In the genomic region with DNA sequence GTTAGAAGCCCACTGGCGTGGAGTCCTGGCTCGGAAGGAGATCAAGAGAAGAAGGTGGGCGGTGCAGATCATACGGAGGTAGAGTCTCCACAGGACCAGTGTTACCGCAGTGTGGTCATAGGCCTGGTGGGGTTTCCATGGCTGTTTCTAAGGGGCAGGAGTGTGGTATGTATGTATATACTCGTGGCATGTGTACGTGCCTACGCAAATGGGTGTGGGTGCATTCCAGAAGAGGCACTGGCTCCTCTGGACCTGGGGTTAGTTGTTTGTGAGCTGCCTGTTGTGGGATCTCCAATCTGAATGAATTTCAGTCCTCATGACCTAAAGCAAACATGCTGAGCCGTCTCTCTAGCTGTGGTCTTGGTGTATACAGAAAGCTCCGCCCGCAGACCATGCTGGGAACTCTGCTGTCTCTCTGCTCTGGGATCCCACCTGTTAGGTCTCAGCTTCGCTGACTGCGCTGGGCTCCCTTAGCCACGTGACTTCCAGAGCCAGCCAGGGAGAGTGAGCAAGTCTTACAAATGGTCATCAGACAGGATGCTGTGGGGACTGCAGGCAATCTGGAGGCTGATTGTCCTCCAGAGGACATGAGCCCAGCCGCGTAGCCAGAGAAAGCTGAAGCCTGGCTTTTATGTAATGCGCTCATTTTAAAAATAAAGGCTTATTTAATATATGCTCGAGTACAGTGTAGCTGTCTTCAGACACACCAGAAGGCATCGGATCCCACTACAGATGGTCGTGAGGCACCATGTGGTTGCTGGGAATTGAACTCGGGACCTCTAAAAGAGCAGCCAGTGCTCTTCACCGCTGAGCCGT, we compare ENCODE assay signal across 8 mouse cellular contexts. TPM values are rescaled to one million over a fixed set of nuclear protein-coding genes. Genes with fewer than 3 reads are reported as not detected.
DNase-seq lines count a peak whose midpoint lies in the region; ATAC-seq and TF ChIP-seq lines count a peak whose summit lies in the region.

No protein-coding gene starts in this region.

- no peaks in the 10 kb centered on the region for H3K27me3 ChIP-seq in forebrain, embryonic 14.5 days (replicated peaks; ENCODE audit: control insufficient read depth, insufficient read depth, low read length)
- no peaks in the 10 kb centered on the region for H3K27me3 ChIP-seq in intestine, postnatal 0 days (replicated peaks; ENCODE audit: control insufficient read depth, insufficient read depth, low read length)
- H3K27me3 ChIP-seq in stomach, postnatal 0 days (ENCODE audit: control insufficient read depth, insufficient read depth, low read length) = no peaks in the 10 kb centered on the region

- no peak for TF ChIP-seq EP300 in stomach, postnatal 0 days (optimal IDR thresholded peaks at IDR 0.05)

- H3K4me1 ChIP-seq in ES-E14 (ENCODE audit: control insufficient read depth in 2 of 2, insufficient read depth in 2 of 2, low read length in 2 of 2, poor library complexity in 1 of 2) = peaks cover 0 to 5% of the 10 kb centered on the region in 2 experiments; a peak in 1 of 4 replicates
- H3K4me1 ChIP-seq in forebrain, embryonic 14.5 days (ENCODE audit: control insufficient read depth, insufficient read depth, low read length) = no peaks in the 10 kb centered on the region
- no peaks in the 10 kb centered on the region for H3K4me1 ChIP-seq in intestine, postnatal 0 days (replicated peaks; ENCODE audit: control insufficient read depth, insufficient read depth, low read length)
- peaks cover 8% of the 10 kb centered on the region; the same call in 1 of the 2 replicates for H3K4me1 ChIP-seq in stomach, postnatal 0 days (replicated peaks; ENCODE audit: control insufficient read depth, insufficient read depth)

- H3K4me3 ChIP-seq in ES-E14 (ENCODE audit: insufficient read depth in 1 of 2, low read depth in 1 of 2, low read length in 2 of 2, poor library complexity in 1 of 2, severe bottlenecking in 1 of 2) = peak overlapping the region in 1 of 2 experiments; percentile 6; a peak in 1 of 4 replicates
- H3K4me3 ChIP-seq in forebrain, embryonic 14.5 days (ENCODE audit: low read depth, low read length) = no peak overlapping the region
- H3K4me3 ChIP-seq in intestine, postnatal 0 days (ENCODE audit: low read depth, low read length) = no peak overlapping the region
- H3K4me3 ChIP-seq in stomach, postnatal 0 days (ENCODE audit: low read depth, low read length) = peak overlapping the region; percentile 20; the same call in 1 of the 2 replicates

- H3K27ac ChIP-seq in ES-E14 (ENCODE audit: insufficient read depth, low read depth, low read length, poor library complexity, severe bottlenecking) = no peak overlapping the region
- H3K27ac ChIP-seq in forebrain, embryonic 14.5 days (ENCODE audit: low read depth, low read length) = no peak overlapping the region
- H3K27ac ChIP-seq in intestine, postnatal 0 days (ENCODE audit: low read depth, low read length) = peak overlapping the region; percentile 42
- H3K27ac ChIP-seq in stomach, postnatal 0 days (replicated peaks) = peak overlapping the region; percentile 96

- no peak overlapping the region for H3K4me2 ChIP-seq in forebrain, embryonic 14.5 days (ENCODE audit: low read length)
- H3K4me2 ChIP-seq in intestine, postnatal 0 days (replicated peaks; ENCODE audit: low read depth) = peak overlapping the region; percentile 27
- H3K4me2 ChIP-seq in stomach, postnatal 0 days (replicated peaks; ENCODE audit: low read depth) = peak overlapping the region; percentile 51

- peak overlapping the region; percentile 11; the same call in 1 of the 2 replicates for H3K9ac ChIP-seq in ES-E14 (ENCODE audit: insufficient read depth, low read depth, low read length, poor library complexity, severe bottlenecking)
- no peak overlapping the region for H3K9ac ChIP-seq in forebrain, embryonic 14.5 days (ENCODE audit: low read length)
- H3K9ac ChIP-seq in intestine, postnatal 0 days (ENCODE audit: low read depth, low read length) = no peak overlapping the region
- H3K9ac ChIP-seq in stomach, postnatal 0 days (ENCODE audit: low read length) = peak overlapping the region; percentile 51

- WGBS in forebrain, embryonic 14.5 days = 50% methylated on average over 23 of the region's 23 CpGs
- 31% methylated on average over 23 of the region's 23 CpGs for WGBS in intestine, postnatal 0 days
- WGBS in stomach, postnatal 0 days = 18% methylated on average over 23 of the region's 23 CpGs

- H3K36me3 ChIP-seq in ES-E14 (ENCODE audit: control insufficient read depth, insufficient read depth, low read length, poor library complexity, severe bottlenecking) = no peaks in the 10 kb centered on the region
- H3K36me3 ChIP-seq in forebrain, embryonic 14.5 days (ENCODE audit: control insufficient read depth, insufficient read depth, low read length) = peaks cover 13% of the 10 kb centered on the region
- H3K36me3 ChIP-seq in intestine, postnatal 0 days (ENCODE audit: control insufficient read depth, insufficient read depth) = peaks cover 29% of the 10 kb centered on the region
- no peaks in the 10 kb centered on the region for H3K36me3 ChIP-seq in stomach, postnatal 0 days (ENCODE audit: control insufficient read depth, insufficient read depth, low read length)

- H3K9me3 ChIP-seq in ES-E14 (ENCODE audit: control insufficient read depth, insufficient read depth, low read depth, low read length) = no peaks in the 10 kb centered on the region
- no peaks in the 10 kb centered on the region; the same call in 1 of the 2 replicates for H3K9me3 ChIP-seq in forebrain, embryonic 14.5 days (replicated peaks; ENCODE audit: control insufficient read depth, low read length)
- H3K9me3 ChIP-seq in intestine, postnatal 0 days (ENCODE audit: control insufficient read depth) = no peaks in the 10 kb centered on the region
- H3K9me3 ChIP-seq in stomach, postnatal 0 days (ENCODE audit: control insufficient read depth, low read length) = no peaks in the 10 kb centered on the region

- in situ Hi-C loops in ES-E14 (cut with MboI; ENCODE audit: low sequenced_read_pairs in 2 of 2, unreplicated experiment in 2 of 2) = no loop called here

- DNase-seq in frontal cortex, postnatal 25 days (ENCODE audit: low spot score in 2 of 2) = no peak
- no peak for DNase-seq in ES-E14 (ENCODE audit: low read depth, low spot score)
- DNase-seq in forebrain, embryonic 14.5 days (ENCODE audit: low spot score) = peak; percentile 47
- DNase-seq in lung, postnatal 36 days = peak; percentile 49
- DNase-seq in stomach, postnatal 0 days (ENCODE audit: low spot score) = peak; percentile 82
- no peak for DNase-seq in thymus, postnatal 4 days

- ATAC-seq in frontal cortex, adult (ENCODE audit: low TSS enrichment) = peak; percentile 49
- peak; percentile 51; the same call in 1 of the 2 replicates for ATAC-seq in forebrain, embryonic 14.5 days
- ATAC-seq in intestine, postnatal 0 days = peak; percentile 86
- peak; percentile 89 for ATAC-seq in stomach, postnatal 0 days (ENCODE audit: low FRiP score, low TSS enrichment)

- no peak for TF ChIP-seq CTCF in intestine, postnatal 0 days (IDR thresholded peaks at IDR 0.05; ENCODE audit: low read depth)
- no peak for TF ChIP-seq CTCF in stomach, postnatal 0 days (IDR thresholded peaks at IDR 0.05; ENCODE audit: low read depth)

TF ChIP-seq in ES-E14, 5 proteins besides CTCF, POLR2A, EP300 and RAD21:
- no peak for TF ChIP-seq CHD2 (IDR thresholded peaks at IDR 0.05; ENCODE audit: low read depth, low read length)

RNA-seq across cellular contexts. Expression of a gene that starts 23.2 kb away (rescaled TPM):
- 54.4 and 94.6 TPM in 2 replicates for total RNA-seq in ES-E14 (2012; rRNA removed)
- 87.6 and 88.4 TPM in 2 replicates for polyA plus RNA-seq in forebrain, embryonic 14.5 days (2014; fragmentation: Nextera tagmentation; extraction: Ambion mirVana)
- 112 and 118 TPM in 2 replicates for polyA plus RNA-seq in intestine, postnatal 0 days (2015; fragmentation: Nextera tagmentation; extraction: Ambion mirVana)
- polyA plus RNA-seq in stomach, postnatal 0 days (2015; fragmentation: Nextera tagmentation; extraction: Ambion mirVana) = 93.4 and 96.4 TPM in 2 replicates

RNA-seq across cellular contexts. Expression of a gene that starts 23.3 kb away (rescaled TPM):
- total RNA-seq in ES-E14 (2012; rRNA removed) = 31.7 and 33.8 TPM in 2 replicates
- polyA plus RNA-seq in forebrain, embryonic 14.5 days (2014; fragmentation: Nextera tagmentation; extraction: Ambion mirVana) = 35.9 and 43.1 TPM in 2 replicates
- polyA plus RNA-seq in intestine, postnatal 0 days (2015; fragmentation: Nextera tagmentation; extraction: Ambion mirVana) = 23.0 and 24.8 TPM in 2 replicates
- 19.4 and 20.9 TPM in 2 replicates for polyA plus RNA-seq in stomach, postnatal 0 days (2015; fragmentation: Nextera tagmentation; extraction: Ambion mirVana)

Comparison
In these comparisons a context has a peak if more than half of its experiments do, and no peak if none do; other contexts are left out.
1. DNase-seq: peak in forebrain, embryonic 14.5 days (single experiment), lung, postnatal 36 days (single experiment) and stomach, postnatal 0 days (single experiment); none in frontal cortex, postnatal 25 days (0 of 2), ES-E14 (single experiment) and thymus, postnatal 4 days (single experiment).
2. H3K27ac ChIP-seq: peak in intestine, postnatal 0 days (single experiment) and stomach, postnatal 0 days (single experiment); none in ES-E14 (single experiment) and forebrain, embryonic 14.5 days (single experiment).
3. H3K9ac ChIP-seq: peak in ES-E14 (single experiment) and stomach, postnatal 0 days (single experiment); none in forebrain, embryonic 14.5 days (single experiment) and intestine, postnatal 0 days (single experiment).
4. Peak in every context shown above with its lines, with median percentiles within 50 percentile points of each other: ATAC-seq.